Mouse (Mus musculus): ENCODE data around the gene Spag8. TPM values are rescaled to one million over a fixed set of nuclear protein-coding genes. Genes with fewer than 3 reads are reported as not detected.

Gene Spag8
- total and polyA plus RNA-seq, 2 experiments from 2014 or later, result 6.8 to 7.8 TPM

DNA sequence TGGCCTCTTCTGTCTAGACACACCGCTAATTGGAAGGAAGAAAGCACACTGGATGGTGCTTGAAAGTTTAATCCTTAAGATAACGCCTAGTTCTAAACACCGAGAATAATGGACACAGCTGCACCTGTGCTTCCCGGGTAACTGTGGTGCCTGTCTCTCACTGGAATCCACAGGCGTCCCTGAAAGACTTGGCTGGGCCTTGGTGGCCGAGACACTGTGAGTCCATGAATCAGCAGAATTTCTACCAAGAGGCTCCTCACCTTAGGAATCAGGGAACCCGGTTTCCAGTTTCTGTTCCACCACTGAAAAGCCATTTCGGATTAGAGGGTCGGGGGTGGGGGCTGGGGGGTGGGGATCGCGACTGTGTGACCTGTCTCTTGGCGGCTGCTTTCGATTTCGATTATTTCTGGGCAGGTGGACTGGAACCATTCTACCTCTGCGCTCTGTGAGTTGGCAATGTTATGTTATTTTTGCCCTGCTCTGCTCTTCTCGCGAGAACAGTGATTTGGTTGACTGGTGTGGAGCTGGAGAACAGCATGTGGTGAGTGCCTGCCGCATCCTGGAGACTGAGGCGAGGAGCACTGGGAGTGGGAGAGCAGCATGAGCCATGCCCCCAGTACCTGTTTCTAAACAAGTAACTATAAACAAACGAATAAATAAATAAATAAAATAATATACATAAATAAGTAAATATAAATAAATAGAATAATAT is 24.1 kb downstream of the Spag8 start:
- ATAC-seq (peak; percentile 59; the same call in 1 of the 2 replicates), DNase-seq (ENCODE audit: low spot score) (peak; percentile 72)
- no peaks in the 10 kb centered on the region for H3K27me3 ChIP-seq (ENCODE audit: insufficient read depth, low read length)
- no peak overlapping the region for H3K27ac ChIP-seq
- peaks cover 19% of the 10 kb centered on the region for H3K4me1 ChIP-seq (ENCODE audit: insufficient read depth, low read length)
- H3K9ac ChIP-seq (replicated peaks; ENCODE audit: low read length), result no peak overlapping the region
- 37% methylated on average over 20 of the region's 20 CpGs for WGBS
- no peaks in the 10 kb centered on the region for H3K36me3 ChIP-seq (ENCODE audit: insufficient read depth, low read length)
- H3K4me3 ChIP-seq (ENCODE audit: low read length), result no peak overlapping the region
- TF ChIP-seq CTCF (IDR thresholded peaks at IDR 0.05; ENCODE audit: low read depth), result no peak
- no peak overlapping the region for H3K4me2 ChIP-seq (ENCODE audit: low read depth, low read length)
- peaks cover 7% of the 10 kb centered on the region for H3K9me3 ChIP-seq (ENCODE audit: low read length)

DNA sequence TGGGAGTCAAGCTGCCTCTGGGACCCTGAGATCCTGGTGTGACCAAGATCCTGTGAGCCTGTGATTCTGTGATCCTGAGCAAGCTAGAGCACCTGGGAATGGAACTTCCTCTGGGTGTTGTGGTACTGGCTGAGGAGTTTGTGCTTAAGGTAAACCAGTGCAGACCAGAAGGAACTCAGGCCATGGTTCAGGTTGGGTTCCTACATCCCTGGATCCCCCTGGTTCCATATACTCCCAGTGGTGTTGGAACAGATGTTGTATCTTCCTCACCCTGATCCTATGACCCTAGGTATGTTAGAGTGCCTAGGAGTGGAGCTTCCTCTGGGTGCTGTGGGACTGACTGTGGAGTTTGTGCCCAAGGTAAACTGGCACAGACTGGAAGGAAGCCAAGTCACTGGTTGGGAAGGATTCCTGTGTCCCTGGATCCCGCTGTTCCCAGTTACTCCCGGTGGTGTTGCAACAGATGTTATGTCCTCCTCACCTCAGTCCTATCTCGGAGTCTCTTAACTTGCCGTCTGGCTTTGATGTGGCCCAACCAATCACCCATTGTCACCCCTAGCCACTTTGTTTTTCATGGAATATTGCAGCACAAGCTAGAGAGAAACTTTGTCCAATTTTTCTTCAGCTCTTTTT is 33.1 kb downstream of the Spag8 start:
- ATAC-seq (no peak), DNase-seq (ENCODE audit: low spot score) (no peak)
- Histone ChIP-seq H3K27ac (no peak overlapping the region), H3K36me3 (ENCODE audit: insufficient read depth, low read length) (no peaks in the 10 kb centered on the region), H3K9ac (replicated peaks; ENCODE audit: low read length) (no peak overlapping the region), H3K27me3 (ENCODE audit: insufficient read depth, low read length) (no peaks in the 10 kb centered on the region), H3K4me1 (ENCODE audit: insufficient read depth, low read length) (no peaks in the 10 kb centered on the region), H3K9me3 (ENCODE audit: low read length) (peaks cover 3% of the 10 kb centered on the region), H3K4me2 (ENCODE audit: low read depth, low read length) (no peak overlapping the region), H3K4me3 (ENCODE audit: low read length) (no peak overlapping the region)
- 79% methylated on average over 4 of the region's 4 CpGs for WGBS
- no peak for TF ChIP-seq CTCF (IDR thresholded peaks at IDR 0.05; ENCODE audit: low read depth)

DNA sequence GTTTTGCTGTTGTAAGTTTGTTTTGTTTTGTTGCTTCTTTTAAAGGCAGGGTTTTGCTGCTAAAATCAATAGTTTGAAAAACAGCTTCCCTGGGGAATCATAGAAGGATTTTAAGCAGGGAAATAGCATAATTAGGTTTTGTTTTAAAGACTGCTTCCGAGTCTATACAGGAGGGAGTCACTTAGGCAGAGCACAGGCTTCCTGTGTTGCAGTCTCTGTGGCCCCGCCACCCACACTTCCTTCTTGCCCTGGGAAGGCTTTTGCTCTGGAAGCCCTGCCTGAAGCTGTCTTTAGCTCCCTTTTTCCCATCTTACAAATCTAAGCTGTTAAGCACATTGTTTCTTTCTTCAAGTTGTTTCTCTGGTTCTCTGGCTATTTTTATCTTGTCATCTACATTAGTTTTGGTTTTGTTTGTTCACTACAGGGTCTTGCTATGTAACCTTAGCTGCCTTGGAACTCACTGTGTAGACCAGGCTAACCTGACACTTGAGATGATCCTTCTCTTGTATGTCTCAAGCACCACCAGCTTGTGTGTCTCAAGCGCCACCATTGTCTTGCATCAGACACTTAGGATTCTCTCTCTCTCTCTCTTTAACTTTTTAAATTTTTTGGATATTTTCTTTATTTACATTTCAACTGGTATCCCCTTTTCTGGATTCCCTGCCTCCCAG is 40.2 kb downstream of the Spag8 start:
- Histone ChIP-seq H3K9ac (replicated peaks; ENCODE audit: low read length) (no peak overlapping the region), H3K27ac (no peak overlapping the region), H3K9me3 (ENCODE audit: low read length) (no peaks in the 10 kb centered on the region), H3K4me3 (ENCODE audit: low read length) (no peak overlapping the region), H3K4me1 (ENCODE audit: insufficient read depth, low read length) (no peaks in the 10 kb centered on the region), H3K27me3 (ENCODE audit: insufficient read depth, low read length) (no peaks in the 10 kb centered on the region), H3K36me3 (ENCODE audit: insufficient read depth, low read length) (no peaks in the 10 kb centered on the region), H3K4me2 (ENCODE audit: low read depth, low read length) (no peak overlapping the region)
- DNase-seq (ENCODE audit: low spot score) (no peak), ATAC-seq (no peak)
- 71% methylated on average over 3 of the region's 3 CpGs for WGBS
- no peak for TF ChIP-seq CTCF (IDR thresholded peaks at IDR 0.05; ENCODE audit: low read depth)

DNA sequence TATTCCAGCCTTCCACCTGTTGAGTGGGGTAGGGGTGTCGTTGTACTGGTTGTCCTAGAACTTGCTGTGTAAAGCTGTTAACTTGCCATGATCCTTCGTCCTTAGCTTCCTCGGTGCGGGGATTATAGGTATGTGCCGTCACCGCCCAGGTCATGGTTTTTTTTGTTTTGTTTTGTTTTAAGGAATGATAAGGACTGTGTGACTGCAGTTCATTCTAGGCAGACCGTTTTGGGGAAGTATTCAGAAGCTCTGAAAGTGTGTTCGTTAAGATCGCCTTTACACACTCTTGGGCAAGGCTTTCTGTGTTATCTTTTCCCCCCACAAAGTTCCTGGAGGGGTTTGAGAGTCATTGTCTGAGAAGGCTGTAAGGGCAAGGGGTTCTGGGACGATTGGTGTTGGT is 40.9 kb downstream of the Spag8 start:
- TF ChIP-seq CTCF (IDR thresholded peaks at IDR 0.05; ENCODE audit: low read depth), result no peak
- H3K4me1 ChIP-seq (ENCODE audit: insufficient read depth, low read length), result no peaks in the 10 kb centered on the region
- no peak overlapping the region for H3K27ac ChIP-seq
- DNase-seq (ENCODE audit: low spot score) (no peak), ATAC-seq (no peak)
- no peak overlapping the region for H3K4me2 ChIP-seq (ENCODE audit: low read depth, low read length)
- no peak overlapping the region for H3K9ac ChIP-seq (replicated peaks; ENCODE audit: low read length)
- WGBS, result 75% methylated on average over 10 of the region's 10 CpGs
- H3K9me3 ChIP-seq (ENCODE audit: low read length), result no peaks in the 10 kb centered on the region
- no peak overlapping the region for H3K4me3 ChIP-seq (ENCODE audit: low read length)
- H3K27me3 ChIP-seq (ENCODE audit: insufficient read depth, low read length), result no peaks in the 10 kb centered on the region
- H3K36me3 ChIP-seq (ENCODE audit: insufficient read depth, low read length), result no peaks in the 10 kb centered on the region

DNA sequence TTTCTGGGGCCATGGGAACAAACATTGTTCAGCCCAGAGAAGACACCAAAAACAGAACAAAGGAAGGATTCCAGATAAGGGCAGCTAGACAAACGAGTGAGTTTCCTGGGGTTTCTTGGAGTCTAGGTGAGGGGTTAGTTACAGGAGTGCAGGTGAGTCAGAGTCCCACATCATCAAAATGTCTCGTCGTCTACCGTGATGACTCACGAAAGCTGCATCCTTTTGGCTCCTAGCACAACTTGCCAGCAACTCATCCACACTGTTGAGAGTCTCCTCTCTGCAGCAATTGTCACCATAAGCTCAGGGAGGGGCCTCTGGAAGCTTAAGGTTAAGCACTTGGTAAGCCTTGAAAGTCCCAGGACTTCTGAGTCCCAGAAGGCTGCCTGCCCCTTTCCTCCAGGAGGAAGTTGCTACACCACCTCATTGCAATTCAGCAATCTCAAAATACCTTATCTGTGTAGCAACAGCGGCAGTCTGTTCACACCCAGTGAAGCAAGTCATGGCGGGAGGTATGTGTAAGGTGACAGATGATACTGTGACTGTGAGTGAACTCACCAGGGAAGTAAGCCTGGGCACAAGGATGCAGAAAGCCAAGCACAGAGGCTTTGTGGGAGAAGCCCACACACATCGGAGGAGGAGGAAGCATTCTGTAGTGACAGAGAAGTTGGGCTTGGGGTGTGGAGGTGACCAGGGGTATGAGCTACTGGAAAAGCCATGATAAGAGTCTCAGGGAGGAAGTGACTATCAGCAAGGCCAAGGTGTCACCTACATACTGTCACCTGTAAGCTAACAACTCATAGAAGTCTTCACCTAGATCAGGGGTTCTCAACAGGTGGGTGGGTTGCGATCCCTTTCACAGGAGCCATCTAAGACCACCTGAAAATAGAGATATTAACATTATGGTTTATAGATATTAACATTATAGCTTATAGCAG is 48.4 kb downstream of the Spag8 start:
- H3K27me3 ChIP-seq (ENCODE audit: insufficient read depth, low read length), result no peaks in the 10 kb centered on the region
- WGBS, result 83% methylated on average over 9 of the region's 9 CpGs

DNA sequence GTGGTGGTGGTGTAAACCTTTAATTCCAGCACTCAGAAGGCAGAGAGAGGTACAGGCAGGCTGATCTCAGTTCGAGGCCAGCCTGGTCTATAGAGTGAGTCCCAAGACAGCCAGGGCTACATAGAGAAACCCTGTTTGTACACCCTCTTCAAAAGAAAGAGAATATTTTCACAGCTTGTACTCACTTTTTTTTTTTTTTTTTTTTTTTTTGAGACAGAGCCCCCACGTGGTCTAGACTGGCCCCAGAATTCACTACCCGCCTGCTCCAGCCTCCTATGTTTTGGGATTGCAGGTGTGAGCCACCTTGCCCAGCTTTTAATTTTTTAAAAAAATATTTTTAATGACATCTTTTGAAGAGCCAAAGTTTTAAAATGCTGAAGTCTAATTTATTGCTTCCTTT is 49.3 kb downstream of the Spag8 start:
- WGBS, result 81% methylated on average over 3 of the region's 3 CpGs
- Histone ChIP-seq H3K4me3 (ENCODE audit: low read length) (no peak overlapping the region), H3K4me1 (ENCODE audit: insufficient read depth, low read length) (no peaks in the 10 kb centered on the region), H3K27ac (no peak overlapping the region), H3K9me3 (ENCODE audit: low read length) (no peaks in the 10 kb centered on the region), H3K27me3 (ENCODE audit: insufficient read depth, low read length) (no peaks in the 10 kb centered on the region), H3K36me3 (ENCODE audit: insufficient read depth, low read length) (no peaks in the 10 kb centered on the region), H3K9ac (replicated peaks; ENCODE audit: low read length) (no peak overlapping the region), H3K4me2 (ENCODE audit: low read depth, low read length) (no peak overlapping the region)
- TF ChIP-seq CTCF (IDR thresholded peaks at IDR 0.05; ENCODE audit: low read depth), result no peak
- no peak for ATAC-seq
- DNase-seq (ENCODE audit: low spot score), result no peak

More for the DNA sequence above, 48.4 kb downstream of the Spag8 start:
- no peak for ATAC-seq
- DNase-seq (ENCODE audit: low spot score), result no peak
- Histone ChIP-seq H3K4me1 (ENCODE audit: insufficient read depth, low read length) (no peaks in the 10 kb centered on the region), H3K36me3 (ENCODE audit: insufficient read depth, low read length) (no peaks in the 10 kb centered on the region), H3K9me3 (ENCODE audit: low read length) (no peaks in the 10 kb centered on the region), H3K27ac (no peak overlapping the region), H3K4me2 (ENCODE audit: low read depth, low read length) (no peak overlapping the region), H3K9ac (replicated peaks; ENCODE audit: low read length) (no peak overlapping the region), H3K4me3 (ENCODE audit: low read length) (no peak overlapping the region)
- no peak for TF ChIP-seq CTCF (IDR thresholded peaks at IDR 0.05; ENCODE audit: low read depth)

Small RNA genes lying within 50 kb of the gene (microRNA-seq; reads per million reads assigned to microRNA genes)
- 0 to 0.18 reads per million in 2 experiments for gene Gm25262

Other genes starting within 250 kb of the Spag8 start
- 0.61 and 1.4 TPM in 2 replicates for gene Fam166b, start 224.5 kb downstream of the Spag8 start, total RNA-seq (2014; rRNA removed)
- gene Fam166b, start 224.5 kb downstream of the Spag8 start, polyA plus RNA-seq (2015; fragmentation: Nextera tagmentation; extraction: Ambion mirVana), result 1.6 TPM in 2 replicates
- 157 and 171 TPM in 2 replicates for gene Tesk1, start 211.7 kb downstream of the Spag8 start, total RNA-seq (2014; rRNA removed)
- 16.2 and 17.8 TPM in 2 replicates for gene Tesk1, start 211.7 kb downstream of the Spag8 start, polyA plus RNA-seq (2015; fragmentation: Nextera tagmentation; extraction: Ambion mirVana)
- not detected in 2 replicates for gene Cd72, start 199.0 kb downstream of the Spag8 start, total RNA-seq (2014; rRNA removed)
- 4.4 and 4.7 TPM in 2 replicates for gene Cd72, start 199.0 kb downstream of the Spag8 start, polyA plus RNA-seq (2015; fragmentation: Nextera tagmentation; extraction: Ambion mirVana)
- gene Sit1, start 169.9 kb downstream of the Spag8 start, total RNA-seq (2014; rRNA removed), result 0.90 TPM in 1 of 2 replicates, not detected in the other
- not detected in 2 replicates for gene Sit1, start 169.9 kb downstream of the Spag8 start, polyA plus RNA-seq (2015; fragmentation: Nextera tagmentation; extraction: Ambion mirVana)
- gene Ccdc107, start 160.7 kb downstream of the Spag8 start, total RNA-seq (2014; rRNA removed), result 36.6 and 89.9 TPM in 2 replicates
- 104 and 108 TPM in 2 replicates for gene Ccdc107, start 160.7 kb downstream of the Spag8 start, polyA plus RNA-seq (2015; fragmentation: Nextera tagmentation; extraction: Ambion mirVana)
- gene Arhgef39, start 153.9 kb downstream of the Spag8 start, total RNA-seq (2014; rRNA removed), result 6.9 and 20.6 TPM in 2 replicates
- gene Arhgef39, start 153.9 kb downstream of the Spag8 start, polyA plus RNA-seq (2015; fragmentation: Nextera tagmentation; extraction: Ambion mirVana), result 4.5 and 8.0 TPM in 2 replicates
- 0.26 TPM in 1 of 2 replicates, not detected in the other for gene Car9, start 146.6 kb downstream of the Spag8 start, total RNA-seq (2014; rRNA removed)
- 0.50 and 1.1 TPM in 2 replicates for gene Car9, start 146.6 kb downstream of the Spag8 start, polyA plus RNA-seq (2015; fragmentation: Nextera tagmentation; extraction: Ambion mirVana)
- gene Tpm2, start 129.8 kb downstream of the Spag8 start, total RNA-seq (2014; rRNA removed), result 2.4 and 5.9 TPM in 2 replicates
- gene Tpm2, start 129.8 kb downstream of the Spag8 start, polyA plus RNA-seq (2015; fragmentation: Nextera tagmentation; extraction: Ambion mirVana), result 7.7 and 9.4 TPM in 2 replicates
- 40.1 and 75.9 TPM in 2 replicates for gene Creb3, start 91.3 kb downstream of the Spag8 start, total RNA-seq (2014; rRNA removed)
- gene Creb3, start 91.3 kb downstream of the Spag8 start, polyA plus RNA-seq (2015; fragmentation: Nextera tagmentation; extraction: Ambion mirVana), result 77.9 and 82.8 TPM in 2 replicates
- 43.0 and 51.0 TPM in 2 replicates for gene Tln1, start 90.9 kb downstream of the Spag8 start, total RNA-seq (2014; rRNA removed)
- gene Tln1, start 90.9 kb downstream of the Spag8 start, polyA plus RNA-seq (2015; fragmentation: Nextera tagmentation; extraction: Ambion mirVana), result 69.9 and 70.3 TPM in 2 replicates
- 18.9 and 31.2 TPM in 2 replicates for gene Rgp1, start 74.9 kb downstream of the Spag8 start, total RNA-seq (2014; rRNA removed)
- 11.5 and 13.5 TPM in 2 replicates for gene Rgp1, start 74.9 kb downstream of the Spag8 start, polyA plus RNA-seq (2015; fragmentation: Nextera tagmentation; extraction: Ambion mirVana)
- gene Gba2, start 74.7 kb downstream of the Spag8 start, total RNA-seq (2014; rRNA removed), result 34.0 and 36.3 TPM in 2 replicates
- gene Gba2, start 74.7 kb downstream of the Spag8 start, polyA plus RNA-seq (2015; fragmentation: Nextera tagmentation; extraction: Ambion mirVana), result 45.4 and 47.6 TPM in 2 replicates
- not detected in 2 replicates for gene Msmp, start 69.1 kb downstream of the Spag8 start, total RNA-seq (2014; rRNA removed)
- gene Msmp, start 69.1 kb downstream of the Spag8 start, polyA plus RNA-seq (2015; fragmentation: Nextera tagmentation; extraction: Ambion mirVana), result 1.2 and 1.9 TPM in 2 replicates
- gene Npr2, start 21.7 kb downstream of the Spag8 start, total RNA-seq (2014; rRNA removed), result 25.0 and 41.3 TPM in 2 replicates
- 8.8 and 8.9 TPM in 2 replicates for gene Npr2, start 21.7 kb downstream of the Spag8 start, polyA plus RNA-seq (2015; fragmentation: Nextera tagmentation; extraction: Ambion mirVana)
- 86.8 and 131 TPM in 2 replicates for gene Hint2, start 2.9 kb upstream of the Spag8 start, total RNA-seq (2014; rRNA removed)
- gene Hint2, start 2.9 kb upstream of the Spag8 start, polyA plus RNA-seq (2015; fragmentation: Nextera tagmentation; extraction: Ambion mirVana), result 98.7 and 107 TPM in 2 replicates
- gene Tmem8b, start 15.4 kb upstream of the Spag8 start, total RNA-seq (2014; rRNA removed), result 25.3 and 31.6 TPM in 2 replicates
- gene Tmem8b, start 15.4 kb upstream of the Spag8 start, polyA plus RNA-seq (2015; fragmentation: Nextera tagmentation; extraction: Ambion mirVana), result 10.3 and 11.4 TPM in 2 replicates
- gene Fam221b, start 15.6 kb upstream of the Spag8 start, total RNA-seq (2014; rRNA removed), result not detected in 2 replicates
- 1.4 and 1.6 TPM in 2 replicates for gene Fam221b, start 15.6 kb upstream of the Spag8 start, polyA plus RNA-seq (2015; fragmentation: Nextera tagmentation; extraction: Ambion mirVana)
- gene Olfr70, start 47.2 kb upstream of the Spag8 start, total RNA-seq (2014; rRNA removed), result 0.36 TPM in 1 of 2 replicates, not detected in the other
- not detected in 2 replicates for gene Olfr70, start 47.2 kb upstream of the Spag8 start, polyA plus RNA-seq (2015; fragmentation: Nextera tagmentation; extraction: Ambion mirVana)
- not detected in 2 replicates for gene Olfr71, start 56.7 kb upstream of the Spag8 start, total RNA-seq (2014; rRNA removed)
- gene Olfr71, start 56.7 kb upstream of the Spag8 start, polyA plus RNA-seq (2015; fragmentation: Nextera tagmentation; extraction: Ambion mirVana), result not detected in 2 replicates
- gene Hrct1, start 73.6 kb upstream of the Spag8 start, total RNA-seq (2014; rRNA removed), result 0.73 and 1.8 TPM in 2 replicates
- 0.70 and 0.92 TPM in 2 replicates for gene Hrct1, start 73.6 kb upstream of the Spag8 start, polyA plus RNA-seq (2015; fragmentation: Nextera tagmentation; extraction: Ambion mirVana)
- gene Spaar, start 76.4 kb upstream of the Spag8 start, total RNA-seq (2014; rRNA removed), result 0.10 and 0.22 TPM in 2 replicates
- 0.08 and 0.13 TPM in 2 replicates for gene Spaar, start 76.4 kb upstream of the Spag8 start, polyA plus RNA-seq (2015; fragmentation: Nextera tagmentation; extraction: Ambion mirVana)
- gene Olfr159, start 117.4 kb upstream of the Spag8 start, total RNA-seq (2014; rRNA removed), result not detected in 2 replicates
- not detected in 2 replicates for gene Olfr159, start 117.4 kb upstream of the Spag8 start, polyA plus RNA-seq (2015; fragmentation: Nextera tagmentation; extraction: Ambion mirVana)
- not detected in 2 replicates for gene Olfr156, start 170.3 kb upstream of the Spag8 start, total RNA-seq (2014; rRNA removed)
- gene Olfr156, start 170.3 kb upstream of the Spag8 start, polyA plus RNA-seq (2015; fragmentation: Nextera tagmentation; extraction: Ambion mirVana), result not detected in 2 replicates
- gene Olfr157, start 186.6 kb upstream of the Spag8 start, total RNA-seq (2014; rRNA removed), result not detected in 2 replicates
- not detected in 2 replicates for gene Olfr157, start 186.6 kb upstream of the Spag8 start, polyA plus RNA-seq (2015; fragmentation: Nextera tagmentation; extraction: Ambion mirVana)
- gene Olfr155, start 198.0 kb upstream of the Spag8 start, total RNA-seq (2014; rRNA removed), result not detected in 2 replicates
- gene Olfr155, start 198.0 kb upstream of the Spag8 start, polyA plus RNA-seq (2015; fragmentation: Nextera tagmentation; extraction: Ambion mirVana), result not detected in 2 replicates
- gene Reck, start 221.9 kb upstream of the Spag8 start, total RNA-seq (2014; rRNA removed), result 4.0 and 6.1 TPM in 2 replicates
- 3.4 and 4.0 TPM in 2 replicates for gene Reck, start 221.9 kb upstream of the Spag8 start, polyA plus RNA-seq (2015; fragmentation: Nextera tagmentation; extraction: Ambion mirVana)